Mouse (Mus musculus) C2C12 (cell line): Measurements from ENCODE around the gene Ndst2.

Experiments
- CEBPB ChIP-seq: IDR thresholded peaks from one replicate; pipeline ENCODE4 v1.6.1; 2011; ENCODE audit warnings: low read depth, mild to moderate bottlenecking, control low read depth, moderate library complexity
- CTCF ChIP-seq: IDR thresholded peaks from one replicate; pipeline ENCODE4 v1.5.1; 2011; ENCODE audit not compliant: control insufficient read depth, insufficient read depth, insufficient read length
- MAX ChIP-seq: IDR thresholded peaks from one replicate; pipeline ENCODE4 v1.6.1; 2011; ENCODE audit warnings: mild to moderate bottlenecking, control low read depth
- MYOG ChIP-seq: IDR thresholded peaks from one replicate; pipeline ENCODE4 v1.6.1; 2011; ENCODE audit not compliant: control insufficient read depth, insufficient read length; ENCODE audit errors: extremely low read depth
- USF1 ChIP-seq: IDR thresholded peaks from one replicate; pipeline ENCODE4 v1.6.1; 2011; ENCODE audit warnings: low read depth, mild to moderate bottlenecking, control low read depth, moderate library complexity

GRCm38 (mm10) chr14:20746935-20747334 is 12.6 kb upstream of the Ndst2 start:
- TF ChIP-seq CTCF (no peak), MYOG (no peak), CEBPB (no peak), USF1 (no peak), MAX (no peak)
